Mouse (Mus musculus): ENCODE measurements around the gene Cldn16. TPM values are rescaled to one million over a fixed set of nuclear protein-coding genes. Genes with fewer than 3 reads are reported as not detected.
"Not testable (repeated sequence)": the region's sequence is repeated elsewhere in the genome, so short reads cannot be mapped to it uniquely, and the experiment has no call there.

The Cldn16 gene
- polyA plus RNA-seq, 1 experiment: not detected

GRCm38 (mm10) chr16:26471254-26471653 is 8.3 kb downstream of the Cldn16 start:
- Histone ChIP-seq H3K9ac (ENCODE audit: low read depth, poor library complexity, severe bottlenecking) (no peak overlapping the region), H3K4me1 (ENCODE audit: control insufficient read depth, insufficient read depth, low read length) (no peaks in the 10 kb centered on the region), H3K36me3 (ENCODE audit: control insufficient read depth, insufficient read depth, low read length, poor library complexity, severe bottlenecking) (no peaks in the 10 kb centered on the region), H3K4me3 (ENCODE audit: low read depth, low read length) (no peak overlapping the region), H3K27me3 (ENCODE audit: control insufficient read depth, insufficient read depth, low read length, poor library complexity, severe bottlenecking) (no peaks in the 10 kb centered on the region), H3K9me3 (replicated peaks; ENCODE audit: control insufficient read depth, insufficient read depth, low read length, poor library complexity, severe bottlenecking) (no peaks in the 10 kb centered on the region), H3K27ac (ENCODE audit: insufficient read depth, low read length) (no peak overlapping the region)
- TF ChIP-seq POLR2A (IDR thresholded peaks at IDR 0.05; ENCODE audit: insufficient read depth, low read length): no peak

DNA sequence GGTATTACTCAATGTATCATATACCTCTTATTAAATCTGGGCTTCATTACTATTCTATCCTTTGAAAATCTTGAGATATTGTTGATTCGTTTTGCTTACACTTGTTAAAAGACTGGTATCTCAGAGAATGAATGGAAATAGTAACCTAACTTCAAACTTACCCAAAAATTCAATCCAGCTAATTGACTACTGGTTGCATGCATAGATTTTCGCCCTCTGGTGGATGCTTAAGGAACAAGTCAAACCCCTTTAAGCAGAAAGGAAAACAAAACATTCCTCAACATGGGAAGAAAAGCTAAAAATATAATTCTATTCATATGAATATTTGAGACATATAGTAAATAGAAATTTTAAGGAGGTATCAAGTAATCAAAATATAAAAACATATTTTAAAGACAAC is 32.8 kb downstream of the Cldn16 start:
- no peak for TF ChIP-seq POLR2A (IDR thresholded peaks at IDR 0.05; ENCODE audit: insufficient read depth, low read length)
- TF ChIP-seq CTCF (IDR thresholded peaks at IDR 0.05; ENCODE audit: low read depth, low read length): no peak
- no peak for TF ChIP-seq EP300 (IDR thresholded peaks at IDR 0.05; ENCODE audit: insufficient read depth, low read depth, low read length)
- Histone ChIP-seq H3K36me3 (ENCODE audit: control insufficient read depth, insufficient read depth, low read length, poor library complexity, severe bottlenecking) (no peaks in the 10 kb centered on the region), H3K4me3 (ENCODE audit: low read depth, low read length) (no peak overlapping the region), H3K4me1 (ENCODE audit: control insufficient read depth, insufficient read depth, low read length) (no peaks in the 10 kb centered on the region), H3K9me3 (replicated peaks; ENCODE audit: control insufficient read depth, insufficient read depth, low read length, poor library complexity, severe bottlenecking) (no peaks in the 10 kb centered on the region), H3K27ac (ENCODE audit: insufficient read depth, low read length) (no peak overlapping the region), H3K9ac (ENCODE audit: low read depth, poor library complexity, severe bottlenecking) (no peak overlapping the region), H3K27me3 (ENCODE audit: control insufficient read depth, insufficient read depth, low read length, poor library complexity, severe bottlenecking) (no peaks in the 10 kb centered on the region)

GRCm38 (mm10) chr16:26499705-26500104 is 36.8 kb downstream of the Cldn16 start:
- not testable (repeated sequence) for H3K36me3 ChIP-seq (ENCODE audit: control insufficient read depth, insufficient read depth, low read length, poor library complexity, severe bottlenecking); H3K9ac ChIP-seq (ENCODE audit: low read depth, poor library complexity, severe bottlenecking); H3K4me1 ChIP-seq (ENCODE audit: control insufficient read depth, insufficient read depth, low read length); H3K9me3 ChIP-seq (replicated peaks; ENCODE audit: control insufficient read depth, insufficient read depth, low read length, poor library complexity, severe bottlenecking); H3K4me3 ChIP-seq (ENCODE audit: low read depth, low read length); H3K27ac ChIP-seq (ENCODE audit: insufficient read depth, low read length); H3K27me3 ChIP-seq (ENCODE audit: control insufficient read depth, insufficient read depth, low read length, poor library complexity, severe bottlenecking)

GRCm38 (mm10) chr16:26500738-26501137 is 37.8 kb downstream of the Cldn16 start:
- no peak overlapping the region for H3K27ac ChIP-seq (ENCODE audit: insufficient read depth, low read length)
- no peak overlapping the region for H3K9ac ChIP-seq (ENCODE audit: low read depth, poor library complexity, severe bottlenecking)
- no peaks in the 10 kb centered on the region for H3K9me3 ChIP-seq (replicated peaks; ENCODE audit: control insufficient read depth, insufficient read depth, low read length, poor library complexity, severe bottlenecking)
- H3K4me3 ChIP-seq (ENCODE audit: low read depth, low read length): no peak overlapping the region
- no peaks in the 10 kb centered on the region; the same call in 1 of the 2 replicates for H3K27me3 ChIP-seq (ENCODE audit: control insufficient read depth, insufficient read depth, low read length, poor library complexity, severe bottlenecking)
- TF ChIP-seq EP300 (IDR thresholded peaks at IDR 0.05; ENCODE audit: insufficient read depth, low read depth, low read length) (no peak), POLR2A (IDR thresholded peaks at IDR 0.05; ENCODE audit: insufficient read depth, low read length) (no peak), CTCF (IDR thresholded peaks at IDR 0.05; ENCODE audit: low read depth, low read length) (no peak)
- H3K4me1 ChIP-seq (ENCODE audit: control insufficient read depth, insufficient read depth, low read length): no peaks in the 10 kb centered on the region
- no peaks in the 10 kb centered on the region for H3K36me3 ChIP-seq (ENCODE audit: control insufficient read depth, insufficient read depth, low read length, poor library complexity, severe bottlenecking)

- Histone ChIP-seq H3K36me3 (ENCODE audit: control insufficient read depth, insufficient read depth, low read length, poor library complexity, severe bottlenecking) (no peaks in the 10 kb centered on the region), H3K4me1 (ENCODE audit: control insufficient read depth, insufficient read depth, low read length) (no peaks in the 10 kb centered on the region), H3K9ac (ENCODE audit: low read depth, poor library complexity, severe bottlenecking) (no peak overlapping the region), H3K4me3 (ENCODE audit: low read depth, low read length) (no peak overlapping the region), H3K27ac (ENCODE audit: insufficient read depth, low read length) (no peak overlapping the region), H3K27me3 (ENCODE audit: control insufficient read depth, insufficient read depth, low read length, poor library complexity, severe bottlenecking) (no peaks in the 10 kb centered on the region; the same call in 1 of the 2 replicates), H3K9me3 (replicated peaks; ENCODE audit: control insufficient read depth, insufficient read depth, low read length, poor library complexity, severe bottlenecking) (no peaks in the 10 kb centered on the region)
- TF ChIP-seq POLR2A (IDR thresholded peaks at IDR 0.05; ENCODE audit: insufficient read depth, low read length) (no peak), EP300 (IDR thresholded peaks at IDR 0.05; ENCODE audit: insufficient read depth, low read depth, low read length) (no peak), CTCF (IDR thresholded peaks at IDR 0.05; ENCODE audit: low read depth, low read length) (no peak)
These were observed 42.0 kb downstream of the Cldn16 start for GRCm38 (mm10) chr16:26504961-26505360.

GRCm38 (mm10) chr16:26519596-26519995 is 56.7 kb downstream of the Cldn16 start:
- Histone ChIP-seq H3K36me3 (ENCODE audit: control insufficient read depth, insufficient read depth, low read length, poor library complexity, severe bottlenecking) (no peaks in the 10 kb centered on the region), H3K9ac (ENCODE audit: low read depth, poor library complexity, severe bottlenecking) (no peak overlapping the region)
- TF ChIP-seq POLR2A (IDR thresholded peaks at IDR 0.05; ENCODE audit: insufficient read depth, low read length) (no peak), EP300 (IDR thresholded peaks at IDR 0.05; ENCODE audit: insufficient read depth, low read depth, low read length) (no peak), CTCF (IDR thresholded peaks at IDR 0.05; ENCODE audit: low read depth, low read length) (no peak)

More at GRCm38 (mm10) chr16:26519596-26519995, 56.7 kb downstream of the Cldn16 start:
- H3K27me3 ChIP-seq (ENCODE audit: control insufficient read depth, insufficient read depth, low read length, poor library complexity, severe bottlenecking): no peaks in the 10 kb centered on the region
- H3K4me1 ChIP-seq (ENCODE audit: control insufficient read depth, insufficient read depth, low read length): no peaks in the 10 kb centered on the region
- H3K27ac ChIP-seq (ENCODE audit: insufficient read depth, low read length): no peak overlapping the region
- H3K4me3 ChIP-seq (ENCODE audit: low read depth, low read length): no peak overlapping the region
- H3K9me3 ChIP-seq (replicated peaks; ENCODE audit: control insufficient read depth, insufficient read depth, low read length, poor library complexity, severe bottlenecking): no peaks in the 10 kb centered on the region

Measured in ES-Bruce4 (cell line).